Mouse (Mus musculus) G1E (cell line): ENCODE results near the gene Igfn1.

Source experiments
- CTCF ChIP-seq: IDR thresholded peaks from 2 replicates; pipeline ENCODE4 v1.5.1; 2012; ENCODE audit warnings: low read depth, low read length, inconsistent platforms, mixed read lengths
- GATA1 ChIP-seq: IDR thresholded peaks from 2 replicates; pipeline ENCODE4 v1.6.1; 2012; ENCODE audit warnings: borderline replicate concordance, low read length, inconsistent platforms, mixed read lengths
- POLR2AphosphoS5 ChIP-seq: IDR thresholded peaks from 2 replicates; pipeline ENCODE4 v1.6.1; 2012; ENCODE audit warnings: low read depth, low read length, inconsistent platforms; ENCODE audit not compliant: insufficient replicate concordance

GRCm38 (mm10) chr1:136032961-136033360, 26.8 kb upstream of the Igfn1 start:
- no peak for TF ChIP-seq GATA1
- no peak for TF ChIP-seq CTCF
- TF ChIP-seq POLR2AphosphoS5, result no peak
